Mouse (Mus musculus): ENCODE results near the gene Arhgef10l. TPM values are rescaled to one million over a fixed set of nuclear protein-coding genes. Genes with fewer than 3 reads are reported as not detected.

Arhgef10l gene
- total RNA-seq, 2 experiments from 2014 or later, result 45.5 to 60.7 TPM

- no peak for DNase-seq (ENCODE audit: low spot score in 2 of 2)
These were observed 133.5 kb downstream of the Arhgef10l start for GRCm38 (mm10) chr4:140532270-140532669.

DNA sequence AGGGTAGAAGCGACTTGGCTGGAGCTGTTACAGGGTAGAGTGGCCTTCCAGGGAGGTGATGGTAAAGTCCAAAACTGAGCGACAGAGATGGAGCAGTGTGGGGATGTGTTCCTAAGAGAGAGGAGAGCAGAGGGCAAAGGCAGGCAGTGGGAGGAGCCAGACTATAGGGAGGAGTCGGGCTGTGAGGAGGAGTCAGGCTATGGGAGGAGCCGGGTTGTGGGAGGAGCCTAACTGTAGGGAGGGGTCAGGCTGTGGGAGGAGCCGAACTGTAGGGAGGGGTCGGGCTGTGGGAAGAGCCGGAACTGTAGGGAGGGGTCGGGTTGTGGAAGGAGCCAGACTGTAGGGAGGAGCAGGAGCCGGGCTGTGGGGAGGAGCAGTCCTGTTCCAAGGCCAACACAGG is 134.8 kb downstream of the Arhgef10l start:
- DNase-seq (ENCODE audit: low spot score in 2 of 2), result no peak

DNA sequence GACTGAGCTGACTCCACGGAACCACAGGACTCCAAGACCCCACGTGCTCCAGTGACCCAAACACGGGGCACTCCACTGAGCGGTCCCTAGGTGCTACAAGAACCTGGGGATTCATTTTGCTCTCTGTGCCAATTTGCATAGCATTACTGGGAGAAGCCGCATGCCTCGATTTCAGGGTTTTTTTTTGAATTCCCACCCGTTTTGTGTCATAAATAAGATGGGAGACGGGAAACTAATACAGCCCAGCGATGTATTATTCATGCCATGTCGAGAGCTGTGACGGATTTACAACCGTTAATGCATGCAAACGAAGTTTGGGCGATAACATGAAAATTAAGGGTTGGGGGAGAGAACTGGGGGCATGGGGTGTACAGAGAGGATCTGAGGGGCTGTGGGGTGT is 136.1 kb downstream of the Arhgef10l start:
- DNase-seq (ENCODE audit: low spot score in 2 of 2), result no peak

GRCm38 (mm10) chr4:140528443-140528842 is 137.4 kb downstream of the Arhgef10l start:
- DNase-seq (ENCODE audit: low spot score in 2 of 2), result no peak

DNA sequence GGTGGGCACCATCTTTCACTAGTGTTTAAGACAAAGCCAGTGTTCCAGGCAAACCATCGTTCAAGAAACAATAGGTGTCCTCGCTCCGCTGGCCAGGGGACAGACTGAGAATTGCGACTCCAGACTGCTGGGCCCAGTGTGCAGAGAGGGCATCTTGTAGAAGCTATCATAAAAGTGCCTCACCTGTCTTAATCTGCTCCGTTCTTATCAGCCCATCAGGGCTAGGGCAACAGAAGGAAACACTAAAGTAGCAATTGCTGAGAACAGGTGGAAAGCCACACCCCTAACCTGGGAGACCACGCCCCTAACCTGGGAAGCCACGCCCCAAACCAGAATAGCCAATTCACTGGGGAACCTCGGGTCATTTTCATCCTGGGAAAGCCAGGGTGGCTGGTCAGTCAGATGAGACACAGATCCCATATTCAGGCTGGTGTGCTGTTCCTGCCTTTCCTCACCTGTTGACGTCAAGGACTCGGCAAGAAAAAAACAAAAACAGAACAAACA is 140.1 kb downstream of the Arhgef10l start:
- DNase-seq (ENCODE audit: low spot score in 2 of 2), result no peak

DNA sequence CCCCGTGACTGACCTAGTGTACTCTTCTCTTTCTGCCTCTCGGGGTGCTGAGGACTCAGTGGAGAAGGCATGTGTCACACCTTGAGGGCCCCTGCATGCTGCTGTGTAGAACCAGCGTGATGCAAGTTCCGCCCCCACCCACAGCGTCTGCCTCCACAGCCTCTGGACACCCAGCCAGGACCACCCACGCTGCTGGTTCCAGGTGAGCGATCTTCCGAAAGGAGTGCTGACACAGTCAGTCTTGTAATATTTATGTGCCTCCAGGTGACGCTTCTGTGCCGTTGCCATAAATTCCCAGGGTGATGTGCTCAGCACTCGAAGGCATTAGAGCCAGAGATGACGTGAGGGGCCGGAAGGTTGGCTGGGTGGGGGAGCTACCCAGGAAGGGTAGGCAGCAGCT is 140.9 kb downstream of the Arhgef10l start:
- DNase-seq (ENCODE audit: low spot score in 2 of 2), result no peak

GRCm38 (mm10) chr4:140522873-140523272 is 142.9 kb downstream of the Arhgef10l start:
- no peak for DNase-seq (ENCODE audit: low spot score in 2 of 2)

GRCm38 (mm10) chr4:140520719-140521118 is 145.1 kb downstream of the Arhgef10l start:
- DNase-seq (ENCODE audit: low spot score in 2 of 2), result no peak

DNA sequence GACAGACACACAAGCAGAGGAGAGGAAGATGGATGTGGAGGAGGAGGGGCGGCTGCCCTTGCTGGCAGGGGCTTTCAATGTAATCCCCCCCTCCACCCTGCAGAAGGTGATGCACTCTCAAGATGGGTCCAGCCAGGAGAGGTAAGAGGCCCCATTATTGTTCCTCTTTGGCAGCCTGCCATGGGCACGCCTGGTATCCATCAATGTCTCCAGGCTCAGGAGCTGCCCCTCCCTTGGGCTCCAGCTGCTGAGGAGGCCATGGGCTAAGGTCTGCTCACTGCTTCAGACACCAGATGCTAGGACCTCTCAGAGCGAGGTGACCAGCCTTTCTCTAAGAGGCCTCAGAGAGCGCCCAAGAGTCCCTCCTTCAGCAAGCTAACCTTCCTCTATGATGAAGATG is 152.0 kb downstream of the Arhgef10l start:
- no peak for DNase-seq (ENCODE audit: low spot score in 2 of 2)

DNA sequence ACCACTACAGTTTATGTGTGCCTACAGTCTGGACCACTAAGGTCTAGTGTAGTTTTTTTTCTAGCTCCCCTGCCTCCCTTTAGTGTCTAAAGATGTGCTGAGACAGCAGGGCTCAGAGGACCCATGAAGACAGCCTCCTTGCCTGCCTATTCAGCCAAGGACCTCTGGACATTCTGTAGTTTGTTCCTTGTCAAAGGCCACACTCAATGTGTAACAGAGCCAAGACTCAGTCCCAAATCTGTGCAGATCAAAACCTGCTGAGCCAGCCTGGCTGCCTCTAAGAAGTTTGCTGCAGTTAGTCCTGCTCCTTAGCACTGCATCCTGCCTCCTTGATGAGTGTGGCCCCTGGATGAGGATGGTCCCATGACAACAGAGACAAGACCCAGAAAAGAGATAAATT is 156.0 kb downstream of the Arhgef10l start:
- DNase-seq (ENCODE audit: low spot score in 2 of 2), result no peak

DNA sequence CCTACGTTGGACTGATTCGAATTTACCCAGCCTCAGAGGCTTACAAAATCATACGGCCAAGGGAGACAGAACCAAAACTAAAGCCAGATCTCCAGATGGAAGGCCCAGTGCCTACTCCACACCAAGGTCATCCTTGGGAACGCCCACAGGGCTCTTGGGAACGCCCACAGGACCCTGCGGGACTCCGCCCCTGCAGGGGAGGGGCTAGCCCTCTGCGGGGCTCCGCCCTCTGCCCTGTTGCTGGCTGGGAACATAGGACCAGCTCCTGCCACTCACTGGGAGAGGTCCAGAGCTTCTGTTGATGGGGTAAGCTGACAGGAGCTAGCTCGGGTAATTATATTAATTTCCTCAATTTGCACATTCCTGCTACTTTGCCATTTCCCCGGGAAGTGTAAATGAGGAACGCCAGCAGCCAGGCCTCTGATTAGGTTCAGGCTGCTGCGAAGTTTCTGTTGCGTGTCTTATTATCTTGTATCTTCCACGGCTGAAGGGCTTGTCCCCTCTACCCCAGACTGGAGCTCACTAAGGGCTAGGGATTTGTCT is 158.6 kb downstream of the Arhgef10l start:
- peak; percentile 27 to 35 for DNase-seq (ENCODE audit: low spot score in 2 of 2)

- no peak for DNase-seq (ENCODE audit: low spot score in 2 of 2)
These were observed 160.2 kb downstream of the Arhgef10l start for GRCm38 (mm10) chr4:140505608-140506002.

- peak in 1 of 2 experiments; percentile 25 for DNase-seq (ENCODE audit: low spot score in 2 of 2)
These were observed 160.7 kb downstream of the Arhgef10l start for GRCm38 (mm10) chr4:140504921-140505607.

DNA sequence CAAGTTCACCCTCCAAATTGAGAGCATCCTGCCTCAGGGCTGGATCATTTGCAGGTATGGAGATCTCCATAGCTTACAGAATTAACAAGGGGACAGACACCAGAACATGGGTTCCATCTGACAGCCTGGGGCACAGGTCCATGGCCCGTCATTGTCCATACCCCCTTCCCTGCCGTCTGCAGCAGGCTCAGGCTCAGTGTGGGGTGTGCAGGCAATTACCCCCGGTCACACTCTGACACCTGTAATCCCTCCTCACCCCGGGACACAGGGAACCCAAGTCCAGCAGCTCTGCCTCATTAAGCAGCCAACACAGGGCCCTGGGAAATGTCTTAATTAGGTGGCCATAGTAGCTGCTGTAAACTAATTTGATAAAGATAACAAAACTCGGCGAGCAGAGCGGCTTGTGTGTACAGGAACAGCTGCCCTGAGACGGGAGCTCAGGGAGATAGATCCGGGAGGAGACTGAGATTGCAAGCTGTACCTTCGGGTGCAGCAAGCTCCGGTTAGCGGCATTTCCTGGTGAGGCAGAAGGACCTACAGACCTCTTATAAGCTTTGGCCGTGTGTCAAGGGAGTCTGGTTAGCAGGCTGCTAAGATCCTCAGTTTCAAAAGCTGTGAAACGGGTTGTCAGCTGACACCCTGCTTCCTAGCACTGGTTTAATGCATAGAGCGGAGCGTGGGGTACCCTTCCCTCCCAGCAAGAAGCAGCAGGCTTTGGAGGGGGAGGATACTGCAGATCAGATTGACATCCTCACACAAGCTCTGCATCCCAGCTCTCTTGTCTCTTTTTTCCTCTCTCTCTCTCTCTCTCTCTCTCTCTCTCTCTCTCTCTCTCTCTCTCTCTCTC is 161.5 kb downstream of the Arhgef10l start:
- peak in 1 of 2 experiments; percentile 24 for DNase-seq (ENCODE audit: low spot score in 2 of 2)

GRCm38 (mm10) chr4:140500766-140501165 is 165.0 kb downstream of the Arhgef10l start:
- DNase-seq (ENCODE audit: low spot score in 2 of 2), result no peak

- DNase-seq (ENCODE audit: low spot score in 2 of 2), result no peak
These were observed 166.2 kb downstream of the Arhgef10l start for GRCm38 (mm10) chr4:140499571-140499970.

DNA sequence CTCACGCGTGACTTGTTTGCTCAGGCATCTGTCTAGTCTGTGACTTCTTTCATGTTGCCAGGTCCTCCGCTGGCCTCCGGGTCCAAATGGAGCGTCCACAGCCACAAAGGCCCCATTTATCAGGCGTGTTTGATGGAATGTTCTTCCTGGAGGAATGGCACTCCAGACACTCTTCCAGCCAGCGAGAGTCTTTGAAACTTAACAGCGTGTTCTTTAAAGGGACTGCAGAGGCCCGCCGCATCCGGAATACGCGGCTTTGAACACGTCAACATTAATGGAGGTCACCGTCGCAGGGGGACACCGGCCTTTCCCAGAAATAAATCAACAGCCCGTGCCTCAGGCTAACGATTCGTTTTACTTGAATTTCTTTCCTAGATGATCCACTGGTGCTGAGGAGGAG is 168.6 kb downstream of the Arhgef10l start:
- DNase-seq (ENCODE audit: low spot score in 2 of 2), result no peak

DNA sequence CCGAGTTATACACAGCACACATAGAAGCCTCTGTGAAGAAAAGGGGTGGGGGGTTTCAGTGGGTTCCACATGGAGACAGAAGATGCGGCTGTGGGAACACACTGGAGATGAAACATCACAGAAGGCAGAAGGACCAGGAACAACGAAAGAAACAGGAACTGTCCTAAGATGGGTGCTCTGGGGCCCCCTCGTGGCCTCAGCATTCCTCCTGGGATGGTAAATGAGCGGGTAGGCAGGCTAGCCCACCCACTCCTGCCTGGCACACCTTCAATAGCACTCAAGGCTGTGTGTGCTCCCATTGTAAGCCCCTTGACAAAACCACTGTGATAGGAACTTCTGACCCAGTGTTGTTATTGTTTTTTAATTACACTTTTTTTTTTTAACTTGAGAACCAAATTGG is 174.3 kb downstream of the Arhgef10l start:
- DNase-seq (ENCODE audit: low spot score in 2 of 2), result peak in 1 of 2 experiments; percentile 49

DNA sequence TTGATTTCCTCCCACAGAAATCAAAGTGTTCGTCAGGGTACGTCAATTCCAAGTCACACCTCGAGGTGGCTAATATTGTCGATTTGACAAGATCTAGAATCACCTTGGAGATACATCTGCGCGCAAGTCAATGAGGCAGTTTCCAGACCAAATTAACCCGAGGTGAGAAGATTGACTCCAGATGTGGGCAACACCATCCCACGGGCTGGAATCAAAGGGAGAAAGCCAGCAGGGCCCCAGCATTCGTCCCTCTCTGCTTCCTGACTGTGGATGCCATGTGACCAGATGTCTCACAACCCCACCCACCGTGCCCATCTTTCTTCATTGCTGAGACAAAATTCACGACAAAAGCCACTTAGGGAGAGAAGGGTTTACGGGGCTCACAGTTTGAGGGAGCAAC is 180.4 kb downstream of the Arhgef10l start:
- DNase-seq (ENCODE audit: low spot score in 2 of 2), result no peak

- no peak for DNase-seq (ENCODE audit: low spot score in 2 of 2)
These were observed 182.7 kb downstream of the Arhgef10l start for GRCm38 (mm10) chr4:140483134-140483533.

- no peak for DNase-seq (ENCODE audit: low spot score in 2 of 2)
These were observed 185.3 kb downstream of the Arhgef10l start for GRCm38 (mm10) chr4:140480369-140481067.
